Mouse (Mus musculus) olfactory bulb, adult 2 months (tissue): ENCODE measurements at regions not wholly inside any gene's neighbourhood (a gene's known extent, or its start where the extent isn't known, plus 50 kb on each side); places are given as distances from the start of the nearest gene placed in this dataset.

Experiments
- CTCF ChIP-seq: fragments of 200-500 bp; IDR thresholded peaks from 2 replicates; pipeline ENCODE4 v1.5.1; 2012; ENCODE audit warnings: low read depth, mild to moderate bottlenecking, low read length, moderate library complexity; ENCODE audit not compliant: insufficient read depth
- POLR2A ChIP-seq: fragments of 200-500 bp; IDR thresholded peaks from 2 replicates; pipeline ENCODE4 v1.6.1; 2012; ENCODE audit warnings: mild to moderate bottlenecking, low read depth, low read length, moderate library complexity; ENCODE audit not compliant: insufficient read depth

- TF ChIP-seq CTCF (no peak), POLR2A (no peak)
Observed at GRCm38 (mm10) chr1:55812486-55812885, 406.8 kb downstream of the Plcl1 start.
